Mouse (Mus musculus) adrenal gland, adult 18-20 months (tissue): ENCODE data around the gene Ptcra. TPM values are rescaled to one million over a fixed set of nuclear protein-coding genes. Genes with fewer than 3 reads are reported as not detected.
A peak's percentile ranks its signal among the peaks of the same experiment; 100 is the strongest.
"Not testable (repeated sequence)": the region's sequence is repeated elsewhere in the genome, so short reads cannot be mapped to it uniquely, and the experiment has no call there.

ENCODE experiments used
- DNase-seq, 2 experiments: peaks; one replicate each; pipeline ENCODE4 v3.0.0; 2021 to 2022; ENCODE audit warnings: low spot score in 2 of 2
- total RNA-seq, 2 experiments: library from RNA; stranded (reverse); gene quantifications; 1 replicate in 1 of 2; 2 replicates in 1 of 2; pipeline ENCODE4 v1.2.3; 2021

Gene Ptcra
- total RNA-seq, 2 experiments from 2014 or later, result not detected

- DNase-seq, result no peak
These were observed 8.5 kb upstream of the Ptcra start for GRCm38 (mm10) chr17:46772038-46772403.

- no peak for DNase-seq
These were observed 8.1 kb upstream of the Ptcra start for GRCm38 (mm10) chr17:46771616-46772015.

- no peak for DNase-seq
These were observed 7.5 kb upstream of the Ptcra start for GRCm38 (mm10) chr17:46771025-46771424.

- no peak for DNase-seq
These were observed 7.0 kb upstream of the Ptcra start for GRCm38 (mm10) chr17:46770546-46770945.

GRCm38 (mm10) chr17:46767868-46768267, 4.4 kb upstream of the Ptcra start:
- DNase-seq, result no peak

GRCm38 (mm10) chr17:46764916-46765315, 1.4 kb upstream of the Ptcra start:
- not testable (repeated sequence) for DNase-seq

- DNase-seq, result no peak
These were observed 4.8 kb downstream of the Ptcra start for GRCm38 (mm10) chr17:46758753-46759152.

GRCm38 (mm10) chr17:46751794-46752556, 11.5 kb downstream of the Ptcra start, which contains the start of gene Cnpy3:
Gene Cnpy3 (minus strand): TSS chr17:46752214.
- DNase-seq, result peak; percentile 88 to 91

- no peak for DNase-seq
These were observed 12.3 kb downstream of the Ptcra start for GRCm38 (mm10) chr17:46751056-46751793.

GRCm38 (mm10) chr17:46750580-46750979, 12.9 kb downstream of the Ptcra start:
- DNase-seq, result no peak

- DNase-seq, result no peak
These were observed 14.2 kb downstream of the Ptcra start for GRCm38 (mm10) chr17:46749282-46749681.

GRCm38 (mm10) chr17:46747806-46748205, 15.7 kb downstream of the Ptcra start:
- no peak for DNase-seq

- DNase-seq, result no peak
These were observed 16.3 kb downstream of the Ptcra start for GRCm38 (mm10) chr17:46747234-46747633.

GRCm38 (mm10) chr17:46745506-46745905, 18.0 kb downstream of the Ptcra start:
- DNase-seq, result no peak

GRCm38 (mm10) chr17:46742986-46743385, 20.5 kb downstream of the Ptcra start:
- no peak for DNase-seq

- DNase-seq, result no peak
These were observed 22.2 kb downstream of the Ptcra start for GRCm38 (mm10) chr17:46741305-46741704.

- DNase-seq, result no peak
These were observed 27.4 kb downstream of the Ptcra start for GRCm38 (mm10) chr17:46736160-46736559.

- DNase-seq, result no peak
These were observed 28.2 kb downstream of the Ptcra start for GRCm38 (mm10) chr17:46735287-46735686.

GRCm38 (mm10) chr17:46734055-46734454, 29.5 kb downstream of the Ptcra start:
- DNase-seq, result no peak

- no peak for DNase-seq
These were observed 34.6 kb downstream of the Ptcra start, which contains the start of gene Gnmt for GRCm38 (mm10) chr17:46728904-46729318. Gene Gnmt (minus strand): TSS chr17:46729168.

GRCm38 (mm10) chr17:46728496-46728895, 35.0 kb downstream of the Ptcra start:
- DNase-seq, result no peak

GRCm38 (mm10) chr17:46728021-46728420, 35.5 kb downstream of the Ptcra start:
- DNase-seq, result no peak
